Mouse (Mus musculus) midbrain, embryonic 11.5 days (tissue): Measurements from ENCODE around the gene Gm2012. TPM values are rescaled to one million over a fixed set of nuclear protein-coding genes. Genes with fewer than 3 reads are reported as not detected.
"Not testable (repeated sequence)": the region's sequence is repeated elsewhere in the genome, so short reads cannot be mapped to it uniquely, and the experiment has no call there.

Experiments used
- ATAC-seq: fragments of 200-750 bp; cut with Nextera tagmentation; 2 replicates; pipeline ENCODE4 v1.8.0; 2017; ENCODE audit warnings: moderate TSS enrichment, moderate library complexity; ENCODE audit not compliant: low FRiP score
- DNase-seq: peaks from one replicate; pipeline ENCODE4 v3.0.0; 2015; ENCODE audit warnings: low spot score; ENCODE audit errors: missing footprints
- H3K27ac ChIP-seq: fragments of 300-500 bp; sonication (generic); 2 replicates; pipeline ENCODE4 v1.5.1; 2014; ENCODE audit warnings: low read depth, low read length
- H3K27me3 ChIP-seq: fragments of 300-500 bp; sonication (generic); 2 replicates; pipeline ENCODE4 v1.6.1; 2014; ENCODE audit warnings: mild to moderate bottlenecking, low read length, moderate library complexity, mixed read lengths; ENCODE audit not compliant: control insufficient read depth, insufficient read depth
- H3K36me3 ChIP-seq: fragments of 300-500 bp; sonication (generic); 2 replicates; pipeline ENCODE4 v1.6.1; 2014; ENCODE audit warnings: mild to moderate bottlenecking, low read length, moderate library complexity, mixed read lengths; ENCODE audit not compliant: control insufficient read depth, insufficient read depth
- H3K4me1 ChIP-seq: fragments of 300-500 bp; sonication (generic); 2 replicates; pipeline ENCODE4 v1.6.1; 2014; ENCODE audit warnings: low read length; ENCODE audit not compliant: control insufficient read depth, insufficient read depth
- H3K4me2 ChIP-seq: fragments of 300-500 bp; sonication (generic); 2 replicates; pipeline ENCODE4 v1.6.1; 2014; ENCODE audit warnings: mild to moderate bottlenecking, moderate library complexity
- H3K4me3 ChIP-seq: fragments of 300-500 bp; sonication (generic); 2 replicates; pipeline ENCODE4 v1.5.1; 2014; ENCODE audit warnings: low read depth, low read length
- H3K9ac ChIP-seq: fragments of 300-500 bp; sonication (generic); 2 replicates; pipeline ENCODE4 v1.6.1; 2014; ENCODE audit warnings: low read length
- H3K9me3 ChIP-seq: fragments of 300-500 bp; sonication (generic); 2 replicates; pipeline ENCODE4 v1.6.1; 2016; ENCODE audit warnings: low read length; ENCODE audit not compliant: control insufficient read depth
- WGBS: fragments of 180-500 bp; shearing (Covaris S2); extraction: QIAGEN DNeasy Blood & Tissue Kit; methylation state at CpG from one replicate; pipeline ENCODE4 v1.1.7; 2014; 5-methylcytosine and 5-hydroxymethylcytosine counted together
- microRNA-seq: library from miRNA; unstranded; fragments of <30 nt; microRNA quantifications from one replicate; pipeline ENCODE4, GENCODE M21; 2017
- polyA plus RNA-seq: library from polyadenylated mRNA; unstranded; fragments of >200 nt; fragmentation: Nextera tagmentation; extraction: Ambion mirVana; gene quantifications from 2 replicates; pipeline ENCODE4 v1.2.1, GENCODE M21; 2014

Gm2012 gene
- polyA plus RNA-seq = not detected in 2 replicates

DNA sequence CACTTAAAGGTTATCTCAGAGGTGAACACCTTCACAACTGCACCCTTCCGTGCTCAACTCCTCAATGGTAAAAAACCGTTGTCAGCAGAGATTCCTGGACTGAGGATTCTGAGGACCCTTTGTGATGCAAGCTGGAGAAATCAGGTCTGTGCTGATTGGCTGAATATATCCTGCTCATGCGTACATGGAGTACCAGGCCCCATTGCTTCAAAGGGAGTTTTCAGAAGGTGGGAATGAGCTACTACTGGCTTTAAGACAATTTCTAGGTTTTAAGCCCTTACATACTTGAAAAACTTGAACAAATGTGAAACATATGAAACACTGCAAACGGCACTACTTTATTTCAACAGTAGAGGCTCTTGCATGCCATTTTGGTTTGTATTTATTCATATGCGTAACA lies at the start of gene Gm2012:
Gm2012 (minus strand) TSS at position 101 of the 400 bp plus-strand sequence.
- H3K27ac ChIP-seq, DNase-seq, H3K9ac ChIP-seq, ATAC-seq, H3K4me2 ChIP-seq, H3K4me1 ChIP-seq, H3K36me3 ChIP-seq, H3K4me3 ChIP-seq, H3K27me3 ChIP-seq, H3K9me3 ChIP-seq: not testable (repeated sequence)
- 82% methylated on average over 1 of the region's 5 CpGs for WGBS

- ATAC-seq, H3K9ac ChIP-seq, H3K36me3 ChIP-seq, H3K4me2 ChIP-seq, H3K4me3 ChIP-seq, H3K27ac ChIP-seq, H3K4me1 ChIP-seq, H3K27me3 ChIP-seq, DNase-seq, H3K9me3 ChIP-seq: not testable (repeated sequence)
- WGBS = 81% methylated on average over 12 of the region's 12 CpGs
These were observed 72.0 kb downstream of the Gm2012 start for GRCm38 (mm10) chrX:26159146-26159545.

Small RNAs within 50 kb of the gene (microRNA-seq; reads per million reads assigned to microRNA genes)
- gene Gm26302 = not detected

Other genes with a start within 250 kb of the Gm2012 start
- not detected in 2 replicates for gene Gm5168, start 180.3 kb downstream of the Gm2012 start, polyA plus RNA-seq
- gene Gm2030, start 78.7 kb upstream of the Gm2012 start, polyA plus RNA-seq = not detected in 2 replicates